Mouse (Mus musculus) bone marrow, adult 2 months (tissue): Measurements from ENCODE around the gene Best1. TPM values are rescaled to one million over a fixed set of nuclear protein-coding genes. Genes with fewer than 3 reads are reported as not detected.

Experiments used
- H3K27ac ChIP-seq: fragments of 200-500 bp; 2 replicates; pipeline ENCODE4 v1.5.1; 2012; ENCODE audit warnings: low read depth, mild to moderate bottlenecking, control low read depth, inconsistent platforms, low read length; ENCODE audit not compliant: control insufficient read depth, poor library complexity, insufficient read depth
- H3K4me1 ChIP-seq: fragments of 200-500 bp; 2 replicates; pipeline ENCODE4 v1.6.1; 2011; ENCODE audit warnings: low read length; ENCODE audit not compliant: control insufficient read depth, insufficient read depth
- H3K4me3 ChIP-seq: fragments of 200-500 bp; replicated peaks from 2 replicates; pipeline ENCODE3; 2011; ENCODE audit warnings: mild to moderate bottlenecking, low read depth, low read length, control low read depth; ENCODE audit not compliant: control insufficient read depth
- CTCF ChIP-seq: fragments of 200-500 bp; IDR thresholded peaks from 2 replicates; pipeline ENCODE4 v1.5.1; 2011; ENCODE audit warnings: low read length, control low read depth; ENCODE audit not compliant: control insufficient read depth, insufficient read depth
- POLR2A ChIP-seq: fragments of 200-500 bp; IDR thresholded peaks from 2 replicates; pipeline ENCODE4 v1.6.1; 2011; ENCODE audit warnings: low read depth, mild to moderate bottlenecking, control low read depth, low read length, borderline replicate concordance; ENCODE audit not compliant: control insufficient read depth
- WGBS: fragments of 180-500 bp; shearing (Covaris S2); methylation state at CpG from one replicate; pipeline ENCODE4 v1.1.7; 2018; 5-methylcytosine and 5-hydroxymethylcytosine counted together
- polyA plus RNA-seq: library from polyadenylated mRNA; stranded (reverse); fragments of >200 nt; gene quantifications from 2 replicates; pipeline ENCODE4 v1.2.4, GENCODE M21; 2011; ENCODE audit warnings: low replicate concordance; ENCODE audit not compliant: missing spikeins, insufficient read depth, insufficient read length

Gene Best1
- polyA plus RNA-seq, 1 experiment = not detected

DNA sequence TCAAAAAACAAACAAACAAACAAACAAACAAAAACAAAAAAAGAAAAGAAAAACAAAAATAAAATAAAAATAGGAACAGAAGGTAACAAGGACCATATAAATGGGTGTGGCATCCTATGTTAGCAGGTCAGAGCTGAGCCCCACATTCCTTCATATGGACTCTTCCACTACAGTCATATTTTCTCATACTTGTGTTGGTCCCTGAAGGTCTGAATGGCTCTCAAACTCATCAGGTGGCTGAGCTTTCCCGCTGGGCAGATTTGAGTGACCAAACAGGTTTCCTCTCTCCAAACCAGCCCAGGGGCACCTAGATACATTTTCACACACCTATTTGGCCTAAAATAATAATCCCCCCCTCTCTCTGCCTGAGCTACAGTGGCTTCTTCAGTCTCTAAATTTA is 10.0 kb upstream of the Best1 start:
- 80% methylated on average over 1 of the region's 1 CpGs for WGBS
- H3K4me1 ChIP-seq = no peaks in the 10 kb centered on the region; the same call in 1 of the 2 replicates
- no peak overlapping the region for H3K4me3 ChIP-seq
- H3K27ac ChIP-seq = no peak overlapping the region
- no peak for TF ChIP-seq CTCF
- TF ChIP-seq POLR2A = no peak

DNA sequence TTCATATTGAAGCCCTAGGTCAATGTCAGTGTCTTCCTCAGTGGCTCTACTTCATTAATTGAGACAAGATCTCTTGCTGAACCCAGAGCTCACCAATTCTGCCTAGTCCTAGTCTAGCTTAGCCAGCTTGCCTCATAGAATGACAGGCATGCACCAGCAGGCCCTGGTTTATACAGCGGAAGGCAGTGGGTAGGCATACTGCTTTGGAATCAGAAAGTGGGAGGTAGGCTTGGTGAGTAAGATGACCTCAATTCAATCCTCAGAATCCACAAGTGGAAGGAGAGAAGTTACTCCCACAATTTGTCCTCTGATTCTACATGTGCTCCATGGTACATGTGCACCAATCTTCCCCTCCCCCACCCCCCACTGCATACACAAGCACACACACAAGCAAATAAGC is 2.3 kb upstream of the Best1 start:
- no peak overlapping the region for H3K27ac ChIP-seq
- TF ChIP-seq POLR2A (no peak), CTCF (no peak)
- no peaks in the 10 kb centered on the region for H3K4me1 ChIP-seq
- H3K4me3 ChIP-seq = no peak overlapping the region
- WGBS = 97% methylated on average over 1 of the region's 1 CpGs

DNA sequence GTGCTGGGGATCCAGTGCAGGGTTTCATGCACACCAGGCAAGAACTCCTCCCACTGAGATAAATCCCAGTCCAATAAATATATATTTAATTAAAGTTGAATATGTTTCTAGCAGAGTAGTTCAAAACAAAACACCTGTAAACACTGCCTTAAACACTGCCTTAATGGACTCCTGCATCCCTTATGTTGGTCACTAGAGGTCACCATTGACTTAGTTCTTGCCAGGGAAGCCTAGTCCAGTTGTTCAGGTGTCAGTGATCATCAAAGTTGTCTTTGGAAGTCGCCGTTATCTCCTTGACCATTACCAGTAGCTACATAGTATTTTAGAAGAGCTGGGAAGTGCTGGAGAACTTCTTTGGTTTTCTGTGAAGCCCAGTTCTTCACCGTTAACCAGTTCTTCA is 1.1 kb downstream of the Best1 start:
- H3K27ac ChIP-seq = no peak overlapping the region
- H3K4me3 ChIP-seq = no peak overlapping the region
- TF ChIP-seq CTCF = peak; percentile 55
- no peak for TF ChIP-seq POLR2A
- H3K4me1 ChIP-seq = no peaks in the 10 kb centered on the region
- WGBS = 31% methylated on average over 3 of the region's 3 CpGs

DNA sequence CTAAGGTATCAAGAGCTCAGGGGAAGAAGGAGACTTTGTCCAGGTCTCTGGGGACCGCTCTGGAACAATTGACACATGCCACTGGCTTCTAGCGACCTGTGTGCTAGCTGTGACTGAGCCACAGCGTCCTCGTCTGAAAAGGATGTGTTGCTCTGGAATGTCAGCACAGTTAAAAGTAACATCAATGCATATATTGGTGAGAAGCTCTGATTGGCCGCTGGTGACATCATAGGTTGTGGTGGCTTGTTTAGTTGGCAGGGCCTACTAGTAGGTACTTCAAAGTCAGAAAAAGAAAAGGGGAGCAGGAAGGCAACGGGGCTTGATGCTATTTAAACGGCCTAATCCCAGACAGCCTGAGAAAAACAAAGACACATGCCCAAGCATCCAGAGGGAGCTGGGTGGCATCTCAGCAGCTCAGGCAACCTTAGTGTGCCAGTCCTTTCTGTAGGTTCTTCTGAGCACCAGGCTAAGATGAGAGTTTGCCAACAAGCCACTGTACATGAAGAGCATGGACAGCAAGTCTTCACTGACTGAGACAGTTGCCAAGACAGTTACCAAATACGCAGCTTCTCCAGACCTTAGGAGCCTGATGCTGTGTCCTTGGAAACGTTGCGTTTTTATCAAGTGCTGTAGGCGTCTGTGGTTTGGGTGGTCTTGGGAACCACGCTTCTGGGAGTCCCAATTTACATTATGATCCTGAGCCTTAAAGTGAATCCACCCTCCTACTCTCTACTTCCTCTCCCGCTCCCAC is 2.5 kb downstream of the Best1 start:
- no peak overlapping the region for H3K4me3 ChIP-seq
- no peak overlapping the region for H3K27ac ChIP-seq
- TF ChIP-seq CTCF (no peak), POLR2A (no peak)
- H3K4me1 ChIP-seq = no peaks in the 10 kb centered on the region
- 75% methylated on average over 13 of the region's 13 CpGs for WGBS

DNA sequence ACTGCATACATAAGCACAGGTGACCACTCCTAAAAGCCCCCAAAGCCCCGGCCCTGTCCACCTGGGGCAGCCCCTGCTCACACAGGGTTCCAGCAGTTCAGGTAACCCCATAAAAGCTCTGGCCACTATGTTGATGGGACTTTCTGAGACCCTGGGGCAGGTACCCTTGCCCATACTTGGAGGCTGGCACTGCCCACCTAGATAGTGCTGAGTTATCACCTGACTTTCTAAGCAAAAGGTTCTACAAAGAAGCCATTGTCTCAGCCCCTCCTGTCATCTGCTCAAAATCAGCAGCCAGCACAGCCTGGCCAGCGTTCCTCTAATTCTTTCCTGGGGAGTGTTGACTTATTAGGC is 3.4 kb downstream of the Best1 start:
- peaks cover 1% of the 10 kb centered on the region; the same call in 1 of the 2 replicates for H3K4me1 ChIP-seq
- H3K4me3 ChIP-seq = no peak overlapping the region
- WGBS = 90% methylated on average over 2 of the region's 2 CpGs
- TF ChIP-seq CTCF (no peak), POLR2A (no peak)
- H3K27ac ChIP-seq = no peak overlapping the region

DNA sequence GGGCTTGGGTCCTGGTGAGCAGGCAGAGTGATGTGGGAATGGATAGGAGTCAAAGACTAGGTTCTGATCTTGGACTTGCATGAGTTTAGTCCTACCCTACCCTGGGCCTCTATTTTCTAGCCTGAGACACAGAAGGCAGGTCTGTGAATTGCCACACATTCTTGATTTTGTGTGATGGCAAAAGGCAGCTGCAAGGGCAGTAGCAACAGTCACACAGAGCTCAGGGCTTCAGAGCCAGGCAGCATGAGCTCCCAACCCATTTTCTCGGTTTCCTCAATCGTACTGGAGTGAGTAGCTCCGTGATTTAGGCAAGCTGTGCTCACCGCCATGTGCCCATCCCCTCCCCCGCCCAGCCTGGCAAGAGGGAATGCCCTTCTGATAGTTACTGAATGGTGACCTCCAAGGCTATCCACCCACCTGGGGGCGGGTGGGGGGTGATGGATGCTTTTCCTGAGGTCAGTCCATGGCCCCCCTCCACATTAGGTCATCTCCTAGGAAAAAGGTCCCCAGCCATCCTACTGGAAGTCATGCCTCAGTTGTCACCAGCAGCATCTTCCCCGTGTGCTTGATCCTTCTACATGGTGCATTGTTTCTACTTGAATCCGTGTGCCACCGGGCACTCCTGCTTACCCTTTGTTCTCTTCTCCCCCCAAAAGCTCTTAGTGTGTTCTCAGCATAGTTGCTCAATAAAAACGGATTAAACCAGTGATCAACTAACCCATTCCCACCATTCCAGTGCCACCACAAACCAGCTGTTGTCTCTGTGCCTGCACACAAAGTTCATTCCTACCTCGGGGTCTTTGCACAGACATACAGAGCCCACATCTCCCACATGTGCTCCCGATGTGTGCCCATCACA is 4.0 kb downstream of the Best1 start:
- Histone ChIP-seq H3K27ac (no peak overlapping the region), H3K4me3 (no peak overlapping the region), H3K4me1 (peaks cover 1% of the 10 kb centered on the region; the same call in 1 of the 2 replicates)
- TF ChIP-seq POLR2A (no peak), CTCF (no peak)
- 80% methylated on average over 12 of the region's 12 CpGs for WGBS

DNA sequence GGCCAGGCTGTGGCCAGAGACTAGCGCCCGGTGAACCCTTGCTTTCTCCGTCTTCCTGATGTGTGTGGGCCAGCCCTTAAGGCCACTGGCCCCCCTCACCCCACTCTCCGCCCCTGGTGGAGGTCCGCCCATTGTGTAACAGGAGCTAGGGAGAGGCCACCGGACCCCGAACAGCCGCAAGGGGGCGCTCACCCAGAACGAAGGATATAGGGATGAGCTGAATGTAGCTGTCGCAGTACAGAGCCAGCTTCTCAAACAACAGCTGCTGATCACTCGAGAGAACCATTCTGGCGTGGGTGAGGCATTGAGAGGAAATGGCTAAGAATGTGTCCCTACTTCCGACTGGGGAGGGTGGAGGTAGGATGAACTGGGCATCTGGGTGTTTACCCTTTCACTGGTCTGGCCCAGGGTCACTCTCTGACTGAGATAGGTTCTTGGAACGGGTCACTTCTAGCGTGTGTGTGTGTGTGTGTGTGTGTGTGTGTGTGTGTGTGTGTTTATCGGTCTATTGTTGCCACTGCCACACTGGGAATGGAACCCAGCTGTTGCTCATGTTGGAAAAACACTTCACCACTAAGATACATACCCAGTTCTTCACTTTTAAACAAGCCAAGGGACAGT is 8.3 kb downstream of the Best1 start:
- 9% methylated on average over 17 of the region's 17 CpGs for WGBS

More for the DNA sequence above, 8.3 kb downstream of the Best1 start:
- H3K27ac ChIP-seq = no peak overlapping the region
- TF ChIP-seq CTCF = peak; percentile 61; the same call in 1 of the 2 replicates
- no peak for TF ChIP-seq POLR2A
- no peak overlapping the region for H3K4me3 ChIP-seq
- peaks cover 4% of the 10 kb centered on the region; the same call in 1 of the 2 replicates for H3K4me1 ChIP-seq
